Mouse (Mus musculus): ENCODE data around the gene Fgfbp3. TPM values are rescaled to one million over a fixed set of nuclear protein-coding genes. Genes with fewer than 3 reads are reported as not detected.

Gene Fgfbp3
- polyA plus RNA-seq, 1 experiment = 2.1 TPM

DNA sequence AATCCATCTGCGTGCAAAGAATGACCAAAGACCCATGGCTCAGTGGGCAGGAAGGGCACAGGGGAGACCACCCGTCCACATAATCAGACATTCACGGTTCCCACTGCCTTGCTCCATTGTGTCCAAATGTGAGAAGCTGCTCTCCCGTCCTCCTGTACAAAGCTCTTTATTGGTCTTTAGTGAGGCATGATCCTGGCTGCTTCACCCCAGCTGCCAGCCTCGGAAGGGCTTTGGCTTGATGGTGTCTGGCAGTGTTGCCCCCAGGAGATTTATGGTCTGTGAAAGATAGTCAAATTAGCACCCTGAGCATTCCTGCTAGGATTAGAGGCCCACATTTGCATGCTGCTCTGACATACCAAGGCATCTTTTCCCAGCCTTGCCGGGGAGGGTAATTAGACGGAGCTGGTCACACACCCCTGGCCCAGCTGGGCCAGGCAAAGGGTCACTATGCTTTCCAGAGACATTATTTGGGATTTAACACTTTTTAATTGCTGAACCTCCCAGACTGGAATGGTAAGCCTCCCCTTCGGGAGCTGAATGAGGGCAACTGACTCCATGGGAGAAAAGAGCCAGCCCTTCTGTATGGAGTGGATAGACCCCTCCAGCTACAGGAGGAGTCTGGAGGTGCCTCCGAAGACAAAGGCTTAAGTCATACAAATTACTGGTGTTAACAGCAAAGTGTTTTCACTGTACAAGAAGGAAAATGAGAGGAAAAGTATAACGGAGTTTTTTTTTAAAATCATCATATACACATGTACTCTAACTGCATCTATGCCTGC lies 22.4 kb downstream of the Fgfbp3 start:
- no peaks in the 10 kb centered on the region for H3K4me1 ChIP-seq (ENCODE audit: control insufficient read depth, insufficient read depth, low read length)
- no peaks in the 10 kb centered on the region for H3K27me3 ChIP-seq (replicated peaks; ENCODE audit: control insufficient read depth, insufficient read depth, low read length)
- 33% methylated on average over 10 of the region's 10 CpGs for WGBS
- DNase-seq = no peak
- H3K36me3 ChIP-seq (ENCODE audit: control insufficient read depth, insufficient read depth, low read length) = no peaks in the 10 kb centered on the region
- no peak overlapping the region for H3K27ac ChIP-seq (ENCODE audit: insufficient read depth, low read depth, low read length)
- TF ChIP-seq CTCF (conservative IDR thresholded peaks at IDR 0.05; ENCODE audit: insufficient read depth, insufficient read length, low read depth, low read length) (no peak), POLR2A (IDR thresholded peaks at IDR 0.05; ENCODE audit: low read depth, low read length) (no peak)
- no peak overlapping the region for H3K4me3 ChIP-seq (ENCODE audit: insufficient read depth, low read depth, low read length)

DNA sequence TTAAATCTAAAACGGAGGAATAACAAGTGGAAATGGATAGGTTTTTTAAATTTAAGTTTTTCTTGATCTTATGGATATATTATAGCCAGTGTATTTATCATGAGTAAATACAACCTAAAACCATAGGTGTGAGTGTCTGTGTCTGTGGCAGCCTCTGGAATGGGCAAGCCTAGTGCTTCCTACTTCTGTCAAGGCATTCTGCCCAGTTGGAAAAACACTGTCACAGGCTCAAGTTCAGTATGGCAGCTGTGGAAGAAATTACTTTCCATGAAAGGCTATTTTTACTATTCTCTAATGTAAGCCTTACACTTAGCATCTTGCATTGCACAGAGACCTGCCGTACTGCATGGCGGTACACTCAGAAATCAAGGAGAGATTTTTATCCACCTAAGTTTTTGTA lies 27.7 kb downstream of the Fgfbp3 start:
- no peaks in the 10 kb centered on the region for H3K4me1 ChIP-seq (ENCODE audit: control insufficient read depth, insufficient read depth, low read length)
- 91% methylated on average over 3 of the region's 3 CpGs for WGBS
- DNase-seq = no peak
- no peak for TF ChIP-seq POLR2A (IDR thresholded peaks at IDR 0.05; ENCODE audit: low read depth, low read length)
- no peak for TF ChIP-seq CTCF (conservative IDR thresholded peaks at IDR 0.05; ENCODE audit: insufficient read depth, insufficient read length, low read depth, low read length)
- no peaks in the 10 kb centered on the region for H3K27me3 ChIP-seq (replicated peaks; ENCODE audit: control insufficient read depth, insufficient read depth, low read length)
- H3K4me3 ChIP-seq (ENCODE audit: insufficient read depth, low read depth, low read length) = no peak overlapping the region
- no peak overlapping the region for H3K27ac ChIP-seq (ENCODE audit: insufficient read depth, low read depth, low read length)
- H3K36me3 ChIP-seq (ENCODE audit: control insufficient read depth, insufficient read depth, low read length) = peaks cover 16% of the 10 kb centered on the region

DNA sequence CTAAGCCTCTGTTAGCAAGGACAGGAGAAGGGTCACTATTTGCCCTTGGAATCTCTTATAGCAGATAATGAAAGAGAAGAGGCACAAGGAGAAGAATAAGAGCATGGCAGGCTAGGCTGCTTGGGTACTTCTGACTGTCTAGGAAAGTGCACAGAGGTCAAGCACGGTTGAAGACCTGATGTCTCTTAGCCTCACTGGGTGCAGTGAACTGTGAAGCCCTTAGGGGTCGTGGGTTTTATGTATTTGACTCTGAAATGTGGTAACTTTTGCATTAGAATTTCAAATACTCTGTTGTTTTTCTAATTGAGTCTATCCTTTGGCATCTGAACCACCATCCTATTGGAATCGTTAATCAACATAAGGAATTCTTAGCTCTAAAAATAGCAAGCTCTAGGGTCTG lies 31.7 kb downstream of the Fgfbp3 start:
- 40% methylated on average over 3 of the region's 3 CpGs for WGBS
- Histone ChIP-seq H3K27ac (ENCODE audit: insufficient read depth, low read depth, low read length) (no peak overlapping the region), H3K4me3 (ENCODE audit: insufficient read depth, low read depth, low read length) (no peak overlapping the region), H3K4me1 (ENCODE audit: control insufficient read depth, insufficient read depth, low read length) (no peaks in the 10 kb centered on the region), H3K27me3 (replicated peaks; ENCODE audit: control insufficient read depth, insufficient read depth, low read length) (no peaks in the 10 kb centered on the region), H3K36me3 (ENCODE audit: control insufficient read depth, insufficient read depth, low read length) (peaks cover 25% of the 10 kb centered on the region)
- DNase-seq = no peak
- TF ChIP-seq POLR2A (IDR thresholded peaks at IDR 0.05; ENCODE audit: low read depth, low read length) = no peak

DNA sequence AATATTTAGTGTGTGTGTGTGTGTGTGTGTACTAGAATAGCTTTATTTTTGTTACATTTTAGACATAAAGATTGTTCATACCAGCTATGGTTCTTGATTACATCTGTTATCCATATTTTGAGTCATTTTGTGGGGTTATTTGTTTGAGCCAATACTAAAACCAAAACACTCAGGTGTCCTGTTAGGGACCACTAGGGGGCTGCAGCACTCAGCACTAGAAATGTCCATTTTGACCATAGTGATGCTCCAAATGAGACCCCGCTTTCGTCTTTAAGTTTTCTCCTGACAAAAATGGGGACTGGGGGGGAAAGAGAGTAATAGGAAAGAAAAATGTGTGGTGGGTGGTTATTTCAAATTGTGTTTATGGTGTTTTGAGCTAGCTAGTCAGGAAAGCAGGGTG lies 33.1 kb downstream of the Fgfbp3 start:
- 73% methylated on average over 2 of the region's 2 CpGs for WGBS
- no peaks in the 10 kb centered on the region for H3K27me3 ChIP-seq (replicated peaks; ENCODE audit: control insufficient read depth, insufficient read depth, low read length)
- H3K4me1 ChIP-seq (ENCODE audit: control insufficient read depth, insufficient read depth, low read length) = no peaks in the 10 kb centered on the region
- DNase-seq = no peak
- no peak overlapping the region for H3K27ac ChIP-seq (ENCODE audit: insufficient read depth, low read depth, low read length)
- no peak overlapping the region for H3K4me3 ChIP-seq (ENCODE audit: insufficient read depth, low read depth, low read length)
- TF ChIP-seq POLR2A (IDR thresholded peaks at IDR 0.05; ENCODE audit: low read depth, low read length) (no peak), CTCF (conservative IDR thresholded peaks at IDR 0.05; ENCODE audit: insufficient read depth, insufficient read length, low read depth, low read length) (no peak)
- peaks cover 29% of the 10 kb centered on the region for H3K36me3 ChIP-seq (ENCODE audit: control insufficient read depth, insufficient read depth, low read length)

DNA sequence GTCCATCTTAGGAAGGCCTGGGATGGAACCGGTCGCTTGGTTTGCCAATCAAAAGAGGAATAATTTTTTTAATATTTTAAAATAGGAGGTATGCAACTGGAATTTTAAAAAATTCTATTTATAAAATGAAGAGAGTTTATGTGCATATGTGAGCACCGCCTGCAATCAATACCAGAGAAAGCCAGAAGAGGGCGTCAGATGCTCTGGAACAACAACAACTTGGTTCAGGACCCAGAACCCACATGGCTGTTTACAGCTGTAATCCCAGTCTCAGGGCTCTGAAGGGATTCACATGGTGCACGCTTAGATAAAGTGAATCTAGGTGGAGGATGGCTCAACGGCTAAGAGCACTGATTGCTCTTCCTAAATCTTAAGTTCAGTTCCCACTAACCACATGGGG lies 36.3 kb downstream of the Fgfbp3 start:
- H3K27ac ChIP-seq (ENCODE audit: insufficient read depth, low read depth, low read length) = no peak overlapping the region
- H3K27me3 ChIP-seq (replicated peaks; ENCODE audit: control insufficient read depth, insufficient read depth, low read length) = no peaks in the 10 kb centered on the region
- WGBS = 89% methylated on average over 6 of the region's 6 CpGs
- H3K4me1 ChIP-seq (ENCODE audit: control insufficient read depth, insufficient read depth, low read length) = no peaks in the 10 kb centered on the region
- no peak overlapping the region for H3K4me3 ChIP-seq (ENCODE audit: insufficient read depth, low read depth, low read length)
- peaks cover 22% of the 10 kb centered on the region for H3K36me3 ChIP-seq (ENCODE audit: control insufficient read depth, insufficient read depth, low read length)
- TF ChIP-seq CTCF (conservative IDR thresholded peaks at IDR 0.05; ENCODE audit: insufficient read depth, insufficient read length, low read depth, low read length) (peak; percentile 28; the same call in 1 of the 2 replicates), POLR2A (IDR thresholded peaks at IDR 0.05; ENCODE audit: low read depth, low read length) (no peak)
- peak; percentile 41 for DNase-seq

DNA sequence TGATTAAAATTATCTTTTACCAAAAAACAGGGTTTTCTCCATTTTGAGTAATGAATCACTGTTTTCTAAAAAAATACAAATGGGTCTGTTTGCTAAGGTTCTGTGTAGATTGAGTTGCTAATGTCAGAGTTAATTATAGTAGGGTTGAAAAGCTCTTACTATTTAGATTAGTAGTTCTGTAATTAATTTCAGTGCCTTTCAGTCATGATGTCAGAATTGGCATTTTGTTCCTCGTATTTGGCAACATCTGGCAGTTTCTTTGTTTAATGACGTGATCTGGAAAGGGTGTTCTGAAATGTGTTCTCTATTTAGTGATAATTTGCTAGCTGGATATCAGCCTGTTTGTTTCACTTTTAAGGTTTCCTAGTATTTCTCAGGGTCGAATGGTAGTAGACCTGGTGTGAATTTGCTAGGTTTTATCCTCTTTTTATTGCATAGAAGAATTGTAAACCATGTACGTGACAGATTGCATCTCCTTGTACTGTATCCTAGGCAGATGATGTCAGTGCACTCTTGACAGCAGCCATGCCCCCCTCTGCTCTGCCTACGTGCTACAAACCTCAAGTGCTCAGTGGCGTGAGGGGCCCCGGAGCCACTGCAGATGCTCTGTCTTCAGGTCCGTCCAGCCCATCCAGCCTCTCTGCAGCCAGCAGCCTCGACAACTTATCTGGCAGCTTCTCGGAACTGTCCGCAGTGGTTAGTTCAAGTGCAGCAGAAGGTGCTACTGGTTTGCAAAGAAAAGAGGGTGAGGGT lies 40.5 kb downstream of the Fgfbp3 start:
- WGBS = 83% methylated on average over 11 of the region's 11 CpGs
- DNase-seq = no peak
- TF ChIP-seq POLR2A (IDR thresholded peaks at IDR 0.05; ENCODE audit: low read depth, low read length) (no peak), CTCF (conservative IDR thresholded peaks at IDR 0.05; ENCODE audit: insufficient read depth, insufficient read length, low read depth, low read length) (no peak)
- Histone ChIP-seq H3K4me1 (ENCODE audit: control insufficient read depth, insufficient read depth, low read length) (no peaks in the 10 kb centered on the region), H3K4me3 (ENCODE audit: insufficient read depth, low read depth, low read length) (no peak overlapping the region), H3K36me3 (ENCODE audit: control insufficient read depth, insufficient read depth, low read length) (peaks cover 14% of the 10 kb centered on the region), H3K27me3 (replicated peaks; ENCODE audit: control insufficient read depth, insufficient read depth, low read length) (no peaks in the 10 kb centered on the region), H3K27ac (ENCODE audit: insufficient read depth, low read depth, low read length) (no peak overlapping the region)

DNA sequence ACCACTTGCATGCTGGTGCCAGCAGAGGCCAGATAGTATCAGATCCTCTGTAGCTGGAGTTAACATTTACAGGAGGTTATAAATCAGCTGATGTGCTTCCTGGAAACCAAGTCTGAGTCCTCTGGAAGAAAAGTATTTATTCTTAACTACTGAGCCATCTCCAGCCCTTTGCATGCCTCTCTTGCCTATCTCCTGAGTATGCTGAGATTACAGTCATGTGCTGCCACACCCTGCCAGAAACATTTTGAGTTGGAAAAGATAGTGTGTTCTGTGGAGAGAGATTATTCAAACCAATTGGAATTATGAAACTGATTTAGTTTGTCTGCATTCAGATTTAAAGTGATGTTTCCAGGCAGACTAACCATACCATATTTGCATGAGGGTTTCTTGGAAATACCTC lies 42.1 kb downstream of the Fgfbp3 start:
- Histone ChIP-seq H3K27me3 (replicated peaks; ENCODE audit: control insufficient read depth, insufficient read depth, low read length) (no peaks in the 10 kb centered on the region), H3K4me3 (ENCODE audit: insufficient read depth, low read depth, low read length) (no peak overlapping the region), H3K27ac (ENCODE audit: insufficient read depth, low read depth, low read length) (no peak overlapping the region), H3K4me1 (ENCODE audit: control insufficient read depth, insufficient read depth, low read length) (no peaks in the 10 kb centered on the region), H3K36me3 (ENCODE audit: control insufficient read depth, insufficient read depth, low read length) (peaks cover 14% of the 10 kb centered on the region)
- TF ChIP-seq POLR2A (IDR thresholded peaks at IDR 0.05; ENCODE audit: low read depth, low read length) (no peak), CTCF (conservative IDR thresholded peaks at IDR 0.05; ENCODE audit: insufficient read depth, insufficient read length, low read depth, low read length) (no peak)
- peak; percentile 30 for DNase-seq
